Mouse (Mus musculus): ENCODE measurements around the gene Sardh. TPM values are rescaled to one million over a fixed set of nuclear protein-coding genes. Genes with fewer than 3 reads are reported as not detected.

Gene Sardh
- polyA plus RNA-seq, 1 experiment = 28.4 TPM

DNA sequence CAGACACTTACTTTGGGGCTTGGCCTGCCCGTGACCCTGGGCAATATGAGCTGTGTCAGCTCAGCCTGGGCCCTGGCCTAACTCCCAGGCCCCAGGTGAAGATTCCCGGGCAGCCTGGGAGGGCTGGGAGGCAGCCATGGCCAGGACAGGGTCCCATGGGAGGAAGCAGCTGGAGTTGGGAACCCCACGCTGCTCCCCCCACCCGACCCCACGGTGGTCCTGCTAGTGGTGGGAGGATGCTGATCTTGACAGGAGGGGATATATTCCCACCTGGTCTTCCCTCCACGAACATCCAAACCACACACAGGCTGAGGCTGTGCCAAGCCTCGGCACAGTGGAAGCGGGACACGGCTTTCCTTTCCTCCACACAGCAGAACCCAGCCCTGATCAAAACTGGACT lies 38.8 kb downstream of the Sardh start:
- no peak overlapping the region for H3K4me2 ChIP-seq (ENCODE audit: low read depth)
- TF ChIP-seq CEBPB (IDR thresholded peaks at IDR 0.05; ENCODE audit: insufficient read depth, poor library complexity, severe bottlenecking) (no peak), USF1 (IDR thresholded peaks at IDR 0.05; ENCODE audit: low read depth) (no peak)
- no peak overlapping the region for H3ac ChIP-seq (ENCODE audit: control insufficient read depth, insufficient read length)
- no peaks in the 10 kb centered on the region for H3K27me3 ChIP-seq (ENCODE audit: control insufficient read depth, insufficient read depth, insufficient read length)
- H3K36me3 ChIP-seq (ENCODE audit: control insufficient read depth, insufficient read depth) = no peaks in the 10 kb centered on the region
- no peaks in the 10 kb centered on the region for H3K79me2 ChIP-seq (ENCODE audit: control insufficient read depth, insufficient read depth)
- no peak overlapping the region for H3K4me3 ChIP-seq

DNA sequence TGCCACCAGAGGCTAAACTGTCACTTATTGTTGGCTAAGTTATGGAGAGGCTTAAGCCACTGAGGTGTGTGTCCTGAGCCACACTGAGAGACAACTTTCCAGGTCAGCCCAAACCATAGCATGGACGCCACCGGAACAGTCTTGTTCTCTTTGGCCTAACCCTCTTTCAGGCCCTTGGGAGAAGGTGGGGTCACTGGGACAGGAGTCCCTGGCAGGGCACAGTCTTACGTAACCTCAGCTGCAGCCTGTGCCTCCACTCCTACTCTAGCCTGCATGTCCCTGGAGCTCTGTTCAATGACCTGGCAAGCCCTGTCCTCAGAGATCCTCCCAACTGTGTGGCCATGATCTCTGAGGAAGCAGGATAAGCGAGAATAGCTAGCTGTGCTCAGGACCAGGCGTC lies 41.0 kb downstream of the Sardh start:
- TF ChIP-seq POLR2A (IDR thresholded peaks at IDR 0.05; ENCODE audit: insufficient read length, low read depth) (no peak), POLR2AphosphoS2 (IDR thresholded peaks at IDR 0.05; ENCODE audit: insufficient read length, low read depth) (no peak), TCF12 (IDR thresholded peaks at IDR 0.05; ENCODE audit: insufficient read depth, poor library complexity, severe bottlenecking) (no peak), MYOD1 (IDR thresholded peaks at IDR 0.05; ENCODE audit: control insufficient read depth in 1 of 3, insufficient read length in 2 of 3, low read depth in 2 of 3) (no peak), CEBPB (IDR thresholded peaks at IDR 0.05; ENCODE audit: insufficient read depth, poor library complexity, severe bottlenecking) (no peak), MAX (IDR thresholded peaks at IDR 0.05; ENCODE audit: low read depth) (no peak), MYOG (IDR thresholded peaks at IDR 0.05; ENCODE audit: control insufficient read depth in 1 of 3, insufficient read depth in 1 of 3, insufficient read length in 2 of 3, low read depth in 2 of 3) (no peak), SRF (IDR thresholded peaks at IDR 0.05; ENCODE audit: control insufficient read depth, insufficient read length, low read depth) (no peak), REST (IDR thresholded peaks at IDR 0.05; ENCODE audit: insufficient read depth, insufficient read length) (no peak), TCF3 (IDR thresholded peaks at IDR 0.05; ENCODE audit: insufficient read length, low read depth) (no peak), E2F4 (IDR thresholded peaks at IDR 0.05; ENCODE audit: insufficient read depth) (no peak), USF1 (IDR thresholded peaks at IDR 0.05; ENCODE audit: low read depth) (no peak)
- Histone ChIP-seq H3K4me3 (no peak overlapping the region), H3K79me2 (ENCODE audit: control insufficient read depth, insufficient read depth) (no peaks in the 10 kb centered on the region), H3ac (ENCODE audit: control insufficient read depth, insufficient read length) (no peak overlapping the region), H3K4me2 (ENCODE audit: low read depth) (no peak overlapping the region), H3K36me3 (ENCODE audit: control insufficient read depth, insufficient read depth) (no peaks in the 10 kb centered on the region), H3K27me3 (ENCODE audit: control insufficient read depth, insufficient read depth, insufficient read length) (no peaks in the 10 kb centered on the region)

DNA sequence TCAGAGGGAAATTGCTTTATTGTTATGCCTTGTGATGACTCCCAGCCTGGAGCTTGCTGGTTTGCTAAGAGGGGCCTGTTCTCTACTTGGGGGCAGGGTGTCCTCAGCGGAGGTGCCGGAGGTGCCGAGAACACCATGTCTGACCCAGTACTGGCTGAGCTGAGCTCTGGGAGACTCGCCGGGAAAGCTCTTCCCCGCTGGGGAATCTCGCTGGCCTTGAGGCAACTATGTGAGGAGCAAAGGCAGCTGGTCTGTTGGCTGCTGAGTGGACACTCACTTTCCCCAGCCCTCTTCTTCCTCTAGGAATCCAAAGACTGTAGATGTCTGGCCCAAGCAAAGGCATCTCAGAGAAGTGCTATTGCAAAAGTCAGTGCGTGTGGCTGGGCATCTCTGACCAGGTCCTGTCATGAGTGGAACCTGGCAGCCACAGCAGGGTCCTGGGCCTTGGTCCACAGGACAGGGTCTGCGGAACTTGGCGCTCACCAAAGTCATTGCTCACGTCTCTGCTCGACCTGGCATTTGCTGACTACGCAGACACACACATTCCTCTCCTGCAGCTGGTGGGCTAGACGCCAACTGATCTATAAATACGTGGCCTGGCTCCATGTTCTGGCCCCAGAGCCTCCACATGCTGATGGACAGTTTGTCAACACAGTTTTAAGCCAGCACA lies 41.9 kb downstream of the Sardh start:
- no peak overlapping the region for H3K4me2 ChIP-seq (ENCODE audit: low read depth)
- H3ac ChIP-seq (ENCODE audit: control insufficient read depth, insufficient read length) = no peak overlapping the region
- no peaks in the 10 kb centered on the region for H3K36me3 ChIP-seq (ENCODE audit: control insufficient read depth, insufficient read depth)
- H3K4me3 ChIP-seq = no peak overlapping the region
- TF ChIP-seq TCF3 (IDR thresholded peaks at IDR 0.05; ENCODE audit: insufficient read length, low read depth) = no peak
- no peak for TF ChIP-seq TCF12 (IDR thresholded peaks at IDR 0.05; ENCODE audit: insufficient read depth, poor library complexity, severe bottlenecking)
- TF ChIP-seq POLR2A (IDR thresholded peaks at IDR 0.05; ENCODE audit: insufficient read length, low read depth) = no peak
- no peak for TF ChIP-seq MYOG (IDR thresholded peaks at IDR 0.05; ENCODE audit: control insufficient read depth in 1 of 3, insufficient read depth in 1 of 3, insufficient read length in 2 of 3, low read depth in 2 of 3)
- no peak for TF ChIP-seq USF1 (IDR thresholded peaks at IDR 0.05; ENCODE audit: low read depth)
- no peak for TF ChIP-seq CEBPB (IDR thresholded peaks at IDR 0.05; ENCODE audit: insufficient read depth, poor library complexity, severe bottlenecking)
- no peak for TF ChIP-seq MYOD1 (IDR thresholded peaks at IDR 0.05; ENCODE audit: control insufficient read depth in 1 of 3, insufficient read length in 2 of 3, low read depth in 2 of 3)
- no peak for TF ChIP-seq SRF (IDR thresholded peaks at IDR 0.05; ENCODE audit: control insufficient read depth, insufficient read length, low read depth)
- TF ChIP-seq REST (IDR thresholded peaks at IDR 0.05; ENCODE audit: insufficient read depth, insufficient read length) = no peak
- TF ChIP-seq MAX (IDR thresholded peaks at IDR 0.05; ENCODE audit: low read depth) = no peak
- no peak for TF ChIP-seq POLR2AphosphoS2 (IDR thresholded peaks at IDR 0.05; ENCODE audit: insufficient read length, low read depth)
- TF ChIP-seq E2F4 (IDR thresholded peaks at IDR 0.05; ENCODE audit: insufficient read depth) = no peak
- H3K27me3 ChIP-seq (ENCODE audit: control insufficient read depth, insufficient read depth, insufficient read length) = no peaks in the 10 kb centered on the region
- no peaks in the 10 kb centered on the region for H3K79me2 ChIP-seq (ENCODE audit: control insufficient read depth, insufficient read depth)

DNA sequence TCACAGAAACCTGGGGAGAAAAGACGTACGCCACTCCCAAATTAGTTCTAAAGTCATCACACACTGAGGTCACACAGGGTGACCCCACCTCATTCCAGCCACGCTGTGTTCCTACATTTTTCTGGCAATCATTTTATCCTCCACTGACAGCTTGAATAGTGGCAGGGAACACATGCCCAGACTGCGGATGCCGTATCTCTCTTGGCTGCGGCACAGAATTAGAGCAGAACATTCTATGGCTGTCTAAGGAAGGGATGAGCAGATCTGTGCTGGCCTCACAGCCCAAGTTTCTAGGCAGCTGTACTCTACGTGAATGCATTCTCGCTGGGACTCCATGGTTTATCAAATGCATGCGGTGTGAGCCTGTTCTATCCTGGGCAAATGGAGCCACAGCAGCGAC lies 42.5 kb downstream of the Sardh start:
- TF ChIP-seq TCF12 (IDR thresholded peaks at IDR 0.05; ENCODE audit: insufficient read depth, poor library complexity, severe bottlenecking) (no peak), MAX (IDR thresholded peaks at IDR 0.05; ENCODE audit: low read depth) (no peak), POLR2AphosphoS2 (IDR thresholded peaks at IDR 0.05; ENCODE audit: insufficient read length, low read depth) (no peak), REST (IDR thresholded peaks at IDR 0.05; ENCODE audit: insufficient read depth, insufficient read length) (no peak), USF1 (IDR thresholded peaks at IDR 0.05; ENCODE audit: low read depth) (no peak), SRF (IDR thresholded peaks at IDR 0.05; ENCODE audit: control insufficient read depth, insufficient read length, low read depth) (no peak), CEBPB (IDR thresholded peaks at IDR 0.05; ENCODE audit: insufficient read depth, poor library complexity, severe bottlenecking) (no peak), MYOG (IDR thresholded peaks at IDR 0.05; ENCODE audit: control insufficient read depth in 1 of 3, insufficient read depth in 1 of 3, insufficient read length in 2 of 3, low read depth in 2 of 3) (no peak), TCF3 (IDR thresholded peaks at IDR 0.05; ENCODE audit: insufficient read length, low read depth) (no peak), POLR2A (IDR thresholded peaks at IDR 0.05; ENCODE audit: insufficient read length, low read depth) (no peak), E2F4 (IDR thresholded peaks at IDR 0.05; ENCODE audit: insufficient read depth) (no peak), MYOD1 (IDR thresholded peaks at IDR 0.05; ENCODE audit: control insufficient read depth in 1 of 3, insufficient read length in 2 of 3, low read depth in 2 of 3) (no peak)
- Histone ChIP-seq H3K79me2 (ENCODE audit: control insufficient read depth, insufficient read depth) (no peaks in the 10 kb centered on the region), H3K27me3 (ENCODE audit: control insufficient read depth, insufficient read depth, insufficient read length) (no peaks in the 10 kb centered on the region), H3K4me3 (no peak overlapping the region), H3K4me2 (ENCODE audit: low read depth) (no peak overlapping the region), H3ac (ENCODE audit: control insufficient read depth, insufficient read length) (no peak overlapping the region), H3K36me3 (ENCODE audit: control insufficient read depth, insufficient read depth) (no peaks in the 10 kb centered on the region)

DNA sequence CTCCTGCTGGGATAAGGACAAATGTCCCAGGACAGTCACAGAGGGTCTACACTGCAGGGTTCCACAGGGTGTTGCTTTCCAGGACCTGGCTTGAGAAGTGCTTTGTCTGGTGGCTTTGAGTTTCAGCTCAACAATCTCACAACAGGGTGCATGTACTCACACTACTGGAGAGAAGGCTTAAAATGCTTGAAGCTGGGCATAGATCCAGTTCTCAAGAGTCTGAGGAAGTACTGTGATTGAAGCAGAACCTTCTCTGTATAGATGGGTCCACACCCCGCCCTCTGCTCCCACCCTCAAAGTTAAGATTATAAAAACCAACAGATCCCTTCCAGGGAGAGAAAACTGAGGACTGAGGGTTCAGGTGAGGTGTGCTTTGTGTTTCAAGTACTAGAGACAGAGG lies 47.6 kb downstream of the Sardh start:
- no peaks in the 10 kb centered on the region for H3K27me3 ChIP-seq (ENCODE audit: control insufficient read depth, insufficient read depth, insufficient read length)
- H3ac ChIP-seq (ENCODE audit: control insufficient read depth, insufficient read length) = no peak overlapping the region
- H3K4me2 ChIP-seq (ENCODE audit: low read depth) = no peak overlapping the region
- TF ChIP-seq CEBPB (IDR thresholded peaks at IDR 0.05; ENCODE audit: insufficient read depth, poor library complexity, severe bottlenecking) = no peak
- TF ChIP-seq POLR2A (IDR thresholded peaks at IDR 0.05; ENCODE audit: insufficient read length, low read depth) = no peak
- no peak for TF ChIP-seq POLR2AphosphoS2 (IDR thresholded peaks at IDR 0.05; ENCODE audit: insufficient read length, low read depth)
- TF ChIP-seq SRF (IDR thresholded peaks at IDR 0.05; ENCODE audit: control insufficient read depth, insufficient read length, low read depth) = no peak
- no peaks in the 10 kb centered on the region for H3K36me3 ChIP-seq (ENCODE audit: control insufficient read depth, insufficient read depth)
- no peak overlapping the region for H3K4me3 ChIP-seq
- no peaks in the 10 kb centered on the region for H3K79me2 ChIP-seq (ENCODE audit: control insufficient read depth, insufficient read depth)
